Mouse (Mus musculus): ENCODE measurements around the gene Atp8b3. TPM values are rescaled to one million over a fixed set of nuclear protein-coding genes. Genes with fewer than 3 reads are reported as not detected.

The Atp8b3 gene
- polyA plus RNA-seq, 1 experiment, result 0.11 TPM

DNA sequence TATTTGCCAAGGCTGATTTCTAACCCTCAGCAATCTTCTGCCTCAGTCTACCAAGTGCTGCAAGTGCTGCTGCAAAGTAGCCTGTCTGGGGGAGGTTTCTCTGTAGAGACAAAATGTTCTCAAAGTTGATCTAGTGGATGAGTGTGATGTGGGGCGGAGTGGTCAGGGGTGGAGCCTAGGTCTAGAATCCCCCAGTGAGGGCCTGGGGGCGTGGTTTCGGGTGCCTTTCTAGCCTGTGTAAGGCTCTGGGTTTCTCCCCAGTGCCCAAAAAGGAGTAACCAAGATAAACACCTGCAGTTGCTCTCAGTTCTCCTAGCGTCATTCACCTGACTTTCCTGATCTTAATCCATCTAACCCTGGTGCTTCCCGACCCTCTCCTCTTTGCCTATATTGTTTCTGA is 57.9 kb downstream of the Atp8b3 start:
- no peak overlapping the region for H3K4me3 ChIP-seq (replicated peaks; ENCODE audit: extremely low read depth, low read depth, low read length)
- H3K4me1 ChIP-seq (ENCODE audit: control insufficient read depth, insufficient read depth, low read length), result no peaks in the 10 kb centered on the region
- WGBS, result 19% methylated on average over 5 of the region's 5 CpGs
- TF ChIP-seq POLR2A (IDR thresholded peaks at IDR 0.05; ENCODE audit: borderline replicate concordance, extremely low read depth, low read depth, low read length), result no peak
- no peak for TF ChIP-seq CTCF (IDR thresholded peaks at IDR 0.05; ENCODE audit: insufficient read depth, low read length)
- no peak for DNase-seq

DNA sequence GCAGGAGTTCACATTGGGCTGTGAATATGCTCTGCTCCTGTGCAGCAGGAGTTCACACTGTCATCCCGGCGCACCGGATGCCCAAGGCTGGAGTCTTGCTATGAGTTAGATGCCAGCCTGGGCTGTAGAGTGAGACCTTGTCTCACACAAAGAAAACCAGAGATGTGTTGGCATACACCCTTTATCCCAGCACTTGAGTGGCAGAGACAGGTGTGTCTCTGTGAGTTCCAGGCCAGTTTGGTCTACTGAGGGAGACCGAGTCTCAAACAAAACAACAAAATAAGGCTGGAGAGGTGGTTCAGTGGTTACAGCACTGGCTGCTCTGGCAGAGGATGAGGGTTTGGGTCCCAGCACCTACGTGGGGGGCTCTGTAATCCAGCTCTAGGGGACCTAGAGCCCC is 60.4 kb downstream of the Atp8b3 start:
- DNase-seq, result no peak
- Histone ChIP-seq H3K4me1 (ENCODE audit: control insufficient read depth, insufficient read depth, low read length) (no peaks in the 10 kb centered on the region), H3K4me3 (replicated peaks; ENCODE audit: extremely low read depth, low read depth, low read length) (no peak overlapping the region)
- TF ChIP-seq CTCF (IDR thresholded peaks at IDR 0.05; ENCODE audit: insufficient read depth, low read length) (no peak), POLR2A (IDR thresholded peaks at IDR 0.05; ENCODE audit: borderline replicate concordance, extremely low read depth, low read depth, low read length) (no peak)
- WGBS, result 69% methylated on average over 5 of the region's 5 CpGs

DNA sequence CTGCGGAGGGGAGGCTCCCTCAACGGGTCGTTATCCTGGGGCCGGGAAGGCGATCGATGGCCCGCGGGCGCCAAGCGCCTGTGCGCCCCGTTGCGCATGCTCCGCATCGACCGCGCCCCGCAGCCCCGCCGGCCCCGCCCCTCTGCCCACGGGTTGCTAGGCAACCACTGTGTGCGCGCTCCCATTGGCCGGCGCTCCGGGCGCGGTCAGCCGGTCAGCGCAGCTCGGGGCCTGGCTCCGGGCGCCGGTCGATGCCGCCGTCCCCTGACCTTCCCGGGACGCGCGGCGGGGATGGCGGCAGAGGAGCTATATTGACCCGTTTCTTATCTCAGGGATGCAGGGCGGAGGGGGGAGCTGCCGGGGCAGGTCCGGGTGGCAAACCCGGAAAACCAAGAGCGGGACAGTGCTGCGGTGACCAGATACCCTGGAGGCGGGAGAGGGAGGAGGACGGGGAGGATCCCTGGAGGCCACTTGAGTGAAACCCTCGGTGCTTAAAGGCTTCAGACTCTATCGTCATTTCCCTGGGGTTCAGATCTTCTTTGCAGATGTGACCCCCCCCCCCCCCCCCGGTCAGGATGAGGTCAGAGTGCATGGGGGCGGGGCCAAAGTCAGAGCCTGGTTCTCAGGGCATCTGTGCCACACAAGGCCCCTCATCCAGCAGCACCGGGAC is 63.5 kb downstream of the Atp8b3 start:
- H3K4me3 ChIP-seq (replicated peaks; ENCODE audit: extremely low read depth, low read depth, low read length), result peak overlapping the region; percentile 72
- H3K4me1 ChIP-seq (ENCODE audit: control insufficient read depth, insufficient read depth, low read length), result no peaks in the 10 kb centered on the region
- peak; percentile 79 for DNase-seq
- 2% methylated on average over 57 of the region's 58 CpGs for WGBS
- TF ChIP-seq CTCF (IDR thresholded peaks at IDR 0.05; ENCODE audit: insufficient read depth, low read length) (no peak), POLR2A (IDR thresholded peaks at IDR 0.05; ENCODE audit: borderline replicate concordance, extremely low read depth, low read depth, low read length) (no peak)

Other genes starting within 250 kb of the Atp8b3 start
- gene Rps15, start 246.7 kb downstream of the Atp8b3 start, polyA plus RNA-seq (2012; rRNA removed), result 1,318 and 1,397 TPM in 2 replicates
- gene Apc2, start 243.1 kb downstream of the Atp8b3 start, polyA plus RNA-seq (2012; rRNA removed), result 3.8 and 4.1 TPM in 2 replicates
- 58.4 and 62.4 TPM in 2 replicates for gene 2310011J03Rik, start 218.6 kb downstream of the Atp8b3 start, polyA plus RNA-seq (2012; rRNA removed)
- gene Pcsk4, start 209.6 kb downstream of the Atp8b3 start, polyA plus RNA-seq (2012; rRNA removed), result 9.8 and 10.4 TPM in 2 replicates
- gene Reep6, start 209.2 kb downstream of the Atp8b3 start, polyA plus RNA-seq (2012; rRNA removed), result 23.7 and 26.8 TPM in 2 replicates
- gene Adamtsl5, start 190.7 kb downstream of the Atp8b3 start, polyA plus RNA-seq (2012; rRNA removed), result 87.6 and 89.2 TPM in 2 replicates
- 5.5 and 6.0 TPM in 2 replicates for gene Plk5, start 182.7 kb downstream of the Atp8b3 start, polyA plus RNA-seq (2012; rRNA removed)
- gene Mex3d, start 151.5 kb downstream of the Atp8b3 start, polyA plus RNA-seq (2012; rRNA removed), result 37.5 and 48.3 TPM in 2 replicates
- gene Mbd3, start 139.6 kb downstream of the Atp8b3 start, polyA plus RNA-seq (2012; rRNA removed), result 131 and 143 TPM in 2 replicates
- gene Uqcr11, start 132.3 kb downstream of the Atp8b3 start, polyA plus RNA-seq (2012; rRNA removed), result 1,202 and 1,263 TPM in 2 replicates
- gene Tcf3, start 105.5 kb downstream of the Atp8b3 start, polyA plus RNA-seq (2012; rRNA removed), result 94.7 and 98.6 TPM in 2 replicates
- not detected in 2 replicates for gene Onecut3, start 44.3 kb downstream of the Atp8b3 start, polyA plus RNA-seq (2012; rRNA removed)
- gene Rexo1, start 22.4 kb upstream of the Atp8b3 start, polyA plus RNA-seq (2012; rRNA removed), result 61.8 and 62.7 TPM in 2 replicates
- 24.8 and 31.5 TPM in 2 replicates for gene Klf16, start 38.2 kb upstream of the Atp8b3 start, polyA plus RNA-seq (2012; rRNA removed)
- 191 and 262 TPM in 2 replicates for gene Abhd17a, start 51.2 kb upstream of the Atp8b3 start, polyA plus RNA-seq (2012; rRNA removed)
- 91.4 and 110 TPM in 2 replicates for gene Scamp4, start 63.7 kb upstream of the Atp8b3 start, polyA plus RNA-seq (2012; rRNA removed)
- gene Adat3, start 63.8 kb upstream of the Atp8b3 start, polyA plus RNA-seq (2012; rRNA removed), result 10.0 and 14.1 TPM in 2 replicates
- 1.6 and 2.2 TPM in 2 replicates for gene Gm49322, start 66.9 kb upstream of the Atp8b3 start, polyA plus RNA-seq (2012; rRNA removed)
- 246 and 276 TPM in 2 replicates for gene Csnk1g2, start 83.7 kb upstream of the Atp8b3 start, polyA plus RNA-seq (2012; rRNA removed)
- 87.0 and 91.3 TPM in 2 replicates for gene Btbd2, start 117.9 kb upstream of the Atp8b3 start, polyA plus RNA-seq (2012; rRNA removed)
- 267 and 338 TPM in 2 replicates for gene Mknk2, start 139.0 kb upstream of the Atp8b3 start, polyA plus RNA-seq (2012; rRNA removed)
- gene Mob3a, start 162.9 kb upstream of the Atp8b3 start, polyA plus RNA-seq (2012; rRNA removed), result 51.5 and 52.4 TPM in 2 replicates
- gene Izumo4, start 163.1 kb upstream of the Atp8b3 start, polyA plus RNA-seq (2012; rRNA removed), result 61.9 and 70.8 TPM in 2 replicates
- gene Ap3d1, start 203.1 kb upstream of the Atp8b3 start, polyA plus RNA-seq (2012; rRNA removed), result 111 and 136 TPM in 2 replicates
- gene Dot1l, start 216.1 kb upstream of the Atp8b3 start, polyA plus RNA-seq (2012; rRNA removed), result 29.9 and 43.0 TPM in 2 replicates

Measured in lung, adult 2 months (tissue).